Mouse (Mus musculus) neural tube, embryonic 15.5 days (tissue): ENCODE measurements at regions not wholly inside any gene's neighbourhood (a gene's known extent, or its start where the extent isn't known, plus 50 kb on each side); places are given as distances from the start of the nearest gene placed in this dataset.

Source experiments
- ATAC-seq: fragments of 200-750 bp; cut with Nextera tagmentation; 2 replicates; pipeline ENCODE4 v1.8.0; 2017; ENCODE audit warnings: mild to moderate bottlenecking, moderate TSS enrichment, moderate library complexity; ENCODE audit not compliant: low FRiP score
- H3K27ac ChIP-seq: fragments of 300-500 bp; sonication (generic); replicated peaks from 2 replicates; pipeline ENCODE4 v1.5.1; 2015; ENCODE audit warnings: mild to moderate bottlenecking, inconsistent platforms
- H3K27me3 ChIP-seq: fragments of 300-500 bp; sonication (generic); replicated peaks from 2 replicates; pipeline ENCODE4 v1.6.1; 2015; ENCODE audit warnings: inconsistent platforms
- H3K36me3 ChIP-seq: fragments of 300-500 bp; sonication (generic); 2 replicates; pipeline ENCODE4 v1.6.1; 2015; ENCODE audit warnings: inconsistent platforms
- H3K4me1 ChIP-seq: fragments of 300-500 bp; sonication (generic); 2 replicates; pipeline ENCODE4 v1.6.1; 2015; ENCODE audit warnings: inconsistent platforms
- H3K4me2 ChIP-seq: fragments of 300-500 bp; sonication (generic); 2 replicates; pipeline ENCODE4 v1.6.1; 2015; ENCODE audit warnings: inconsistent platforms, mild to moderate bottlenecking, moderate library complexity
- H3K4me3 ChIP-seq: fragments of 300-500 bp; sonication (generic); replicated peaks from 2 replicates; pipeline ENCODE4 v1.5.1; 2015; ENCODE audit warnings: mild to moderate bottlenecking, inconsistent platforms
- H3K9ac ChIP-seq: fragments of 300-500 bp; sonication (generic); replicated peaks from 2 replicates; pipeline ENCODE4 v1.6.1; 2015; ENCODE audit warnings: mild to moderate bottlenecking, inconsistent platforms
- H3K9me3 ChIP-seq: fragments of 300-500 bp; sonication (generic); replicated peaks from 2 replicates; pipeline ENCODE4 v1.6.1; 2016; ENCODE audit warnings: inconsistent platforms
- WGBS: fragments of 180-500 bp; shearing (Covaris S2); methylation state at CpG from one replicate; pipeline ENCODE4 v1.1.7; 2015; ENCODE audit warnings: mixed read lengths; 5-methylcytosine and 5-hydroxymethylcytosine counted together

- Histone ChIP-seq H3K4me3 (no peak overlapping the region), H3K27me3 (no peaks in the 10 kb centered on the region), H3K4me1 (0 out of 2 replicates have a peak, but pooled peaks cover 2% of the 10 kb centered on the region), H3K9me3 (no peaks in the 10 kb centered on the region), H3K9ac (no peak overlapping the region), H3K36me3 (no peaks in the 10 kb centered on the region), H3K27ac (no peak overlapping the region), H3K4me2 (no peak overlapping the region)
- 80% methylated on average over 4 of the region's 4 CpGs for WGBS
- ATAC-seq: no peak
Measured at GRCm38 (mm10) chr3:136611682-136612081, 58.2 kb upstream of the Ppp3ca start.

GRCm38 (mm10) chr3:136610556-136610924 is 59.4 kb upstream of the Ppp3ca start:
- Histone ChIP-seq H3K4me1 (0 out of 2 replicates have a peak, but pooled peaks cover 2% of the 10 kb centered on the region), H3K4me3 (no peak overlapping the region), H3K9me3 (no peaks in the 10 kb centered on the region), H3K27ac (no peak overlapping the region), H3K9ac (no peak overlapping the region), H3K36me3 (no peaks in the 10 kb centered on the region), H3K27me3 (no peaks in the 10 kb centered on the region), H3K4me2 (no peak overlapping the region)
- no peak for ATAC-seq
- WGBS: 27% methylated on average over 5 of the region's 5 CpGs

- 9% methylated on average over 6 of the region's 6 CpGs for WGBS
- Histone ChIP-seq H3K27me3 (no peaks in the 10 kb centered on the region), H3K9ac (no peak overlapping the region), H3K4me3 (no peak overlapping the region), H3K36me3 (no peaks in the 10 kb centered on the region), H3K9me3 (no peaks in the 10 kb centered on the region), H3K4me1 (0 out of 2 replicates have a peak, but pooled peaks cover 2% of the 10 kb centered on the region), H3K27ac (no peak overlapping the region), H3K4me2 (peak overlapping the region; percentile 17; the same call in 1 of the 2 replicates)
- peak; percentile 24; the same call in 1 of the 2 replicates for ATAC-seq
Measured at GRCm38 (mm10) chr3:136609855-136610555, 59.9 kb upstream of the Ppp3ca start.

GRCm38 (mm10) chr3:136601706-136602105 is 68.2 kb upstream of the Ppp3ca start:
- no peak for ATAC-seq
- no peaks in the 10 kb centered on the region for H3K4me1 ChIP-seq
- no peaks in the 10 kb centered on the region for H3K27me3 ChIP-seq
- no peaks in the 10 kb centered on the region for H3K9me3 ChIP-seq
- no peak overlapping the region for H3K27ac ChIP-seq
- H3K4me2 ChIP-seq: no peak overlapping the region
- H3K4me3 ChIP-seq: no peak overlapping the region
- H3K36me3 ChIP-seq: no peaks in the 10 kb centered on the region
- WGBS: 89% methylated on average over 1 of the region's 1 CpGs
- H3K9ac ChIP-seq: no peak overlapping the region

GRCm38 (mm10) chr3:136583937-136584336 is 86.0 kb upstream of the Ppp3ca start:
- 100% methylated on average over 1 of the region's 1 CpGs for WGBS
- H3K4me2 ChIP-seq: no peak overlapping the region
- no peaks in the 10 kb centered on the region for H3K9me3 ChIP-seq
- no peak overlapping the region for H3K4me3 ChIP-seq
- no peak overlapping the region for H3K9ac ChIP-seq
- H3K27me3 ChIP-seq: no peaks in the 10 kb centered on the region
- no peaks in the 10 kb centered on the region for H3K36me3 ChIP-seq
- H3K27ac ChIP-seq: no peak overlapping the region
- no peak for ATAC-seq
- no peaks in the 10 kb centered on the region for H3K4me1 ChIP-seq

- Histone ChIP-seq H3K9ac (no peak overlapping the region), H3K4me3 (no peak overlapping the region), H3K4me2 (no peak overlapping the region), H3K27ac (no peak overlapping the region), H3K36me3 (no peaks in the 10 kb centered on the region), H3K9me3 (no peaks in the 10 kb centered on the region), H3K27me3 (no peaks in the 10 kb centered on the region), H3K4me1 (no peaks in the 10 kb centered on the region)
- WGBS: 87% methylated on average over 3 of the region's 3 CpGs
- ATAC-seq: no peak
Measured at GRCm38 (mm10) chr3:136578016-136578415, 91.9 kb upstream of the Ppp3ca start.

GRCm38 (mm10) chr3:136570517-136570916 is 99.4 kb upstream of the Ppp3ca start:
- Histone ChIP-seq H3K4me3 (no peak overlapping the region), H3K9me3 (no peaks in the 10 kb centered on the region), H3K4me2 (no peak overlapping the region), H3K4me1 (no peaks in the 10 kb centered on the region), H3K27me3 (no peaks in the 10 kb centered on the region), H3K36me3 (no peaks in the 10 kb centered on the region), H3K9ac (no peak overlapping the region), H3K27ac (no peak overlapping the region)
- no peak for ATAC-seq
- 82% methylated on average over 1 of the region's 1 CpGs for WGBS

GRCm38 (mm10) chr3:136556488-136556887 is 113.4 kb upstream of the Ppp3ca start:
- H3K4me2 ChIP-seq: no peak overlapping the region
- no peaks in the 10 kb centered on the region for H3K9me3 ChIP-seq
- 97% methylated on average over 2 of the region's 2 CpGs for WGBS
- H3K27ac ChIP-seq: no peak overlapping the region
- H3K36me3 ChIP-seq: no peaks in the 10 kb centered on the region
- no peaks in the 10 kb centered on the region for H3K4me1 ChIP-seq
- H3K4me3 ChIP-seq: no peak overlapping the region
- no peaks in the 10 kb centered on the region for H3K27me3 ChIP-seq
- ATAC-seq: no peak
- H3K9ac ChIP-seq: no peak overlapping the region

- no peaks in the 10 kb centered on the region for H3K9me3 ChIP-seq
- WGBS: 86% methylated on average over 1 of the region's 1 CpGs
- no peak for ATAC-seq
Measured at GRCm38 (mm10) chr3:136549471-136549870, 120.5 kb upstream of the Ppp3ca start.

GRCm38 (mm10) chr3:136531604-136532003 is 138.3 kb upstream of the Ppp3ca start:
- Histone ChIP-seq H3K27me3 (no peaks in the 10 kb centered on the region), H3K4me2 (no peak overlapping the region), H3K9me3 (no peaks in the 10 kb centered on the region), H3K4me1 (no peaks in the 10 kb centered on the region), H3K9ac (no peak overlapping the region), H3K27ac (no peak overlapping the region), H3K4me3 (no peak overlapping the region), H3K36me3 (no peaks in the 10 kb centered on the region)
- 92% methylated on average over 1 of the region's 1 CpGs for WGBS
- ATAC-seq: no peak

More at GRCm38 (mm10) chr3:136549471-136549870, 120.5 kb upstream of the Ppp3ca start:
- H3K4me1 ChIP-seq: no peaks in the 10 kb centered on the region
- no peaks in the 10 kb centered on the region for H3K27me3 ChIP-seq
- H3K36me3 ChIP-seq: no peaks in the 10 kb centered on the region
- no peak overlapping the region for H3K4me2 ChIP-seq
- H3K27ac ChIP-seq: no peak overlapping the region
- H3K9ac ChIP-seq: no peak overlapping the region
- H3K4me3 ChIP-seq: no peak overlapping the region

- H3K9ac ChIP-seq: no peak overlapping the region
- no peaks in the 10 kb centered on the region for H3K9me3 ChIP-seq
- no peak overlapping the region for H3K4me2 ChIP-seq
- ATAC-seq: no peak
- H3K4me1 ChIP-seq: no peaks in the 10 kb centered on the region
- no peak overlapping the region for H3K4me3 ChIP-seq
- 80% methylated on average over 2 of the region's 2 CpGs for WGBS
- no peak overlapping the region for H3K27ac ChIP-seq
- no peaks in the 10 kb centered on the region for H3K36me3 ChIP-seq
- H3K27me3 ChIP-seq: no peaks in the 10 kb centered on the region
Measured at GRCm38 (mm10) chr3:136508575-136508974, 161.3 kb upstream of the Ppp3ca start.

GRCm38 (mm10) chr3:136507070-136507469 is 162.9 kb upstream of the Ppp3ca start:
- Histone ChIP-seq H3K4me2 (no peak overlapping the region), H3K36me3 (no peaks in the 10 kb centered on the region), H3K9ac (no peak overlapping the region), H3K27ac (no peak overlapping the region), H3K4me1 (no peaks in the 10 kb centered on the region), H3K27me3 (no peaks in the 10 kb centered on the region), H3K4me3 (no peak overlapping the region), H3K9me3 (no peaks in the 10 kb centered on the region)
- WGBS: 54% methylated on average over 7 of the region's 7 CpGs
- ATAC-seq: no peak
